Mouse (Mus musculus) bone marrow, adult 2 months (tissue): ENCODE measurements around the gene Nid1.

Source experiments
- CTCF ChIP-seq: fragments of 200-500 bp; IDR thresholded peaks from 2 replicates; pipeline ENCODE4 v1.5.1; 2011; ENCODE audit warnings: low read length, control low read depth; ENCODE audit not compliant: control insufficient read depth, insufficient read depth
- POLR2A ChIP-seq: fragments of 200-500 bp; IDR thresholded peaks from 2 replicates; pipeline ENCODE4 v1.6.1; 2011; ENCODE audit warnings: low read depth, mild to moderate bottlenecking, control low read depth, low read length, borderline replicate concordance; ENCODE audit not compliant: control insufficient read depth

GRCm38 (mm10) chr13:13523625-13524584 is 86.6 kb downstream of the Nid1 start:
- TF ChIP-seq CTCF (no peak), POLR2A (no peak)
